Mouse (Mus musculus) ES-E14 (cell line): ENCODE measurements around the gene Col20a1.

Experiments
- CHD2 ChIP-seq: IDR thresholded peaks from 2 replicates; pipeline ENCODE4 v1.6.1; 2014; ENCODE audit warnings: mild to moderate bottlenecking, low read depth, low read length, inconsistent platforms
- HCFC1 ChIP-seq: IDR thresholded peaks from 2 replicates; pipeline ENCODE4 v1.6.1; 2012; ENCODE audit warnings: low read length, inconsistent platforms, borderline replicate concordance; ENCODE audit not compliant: insufficient read depth
- MAFK ChIP-seq: IDR thresholded peaks from 2 replicates; pipeline ENCODE4 v1.6.1; 2014; ENCODE audit warnings: mild to moderate bottlenecking, low read depth, low read length, inconsistent platforms; ENCODE audit not compliant: insufficient read depth
- ZC3H11A ChIP-seq: IDR thresholded peaks from 2 replicates; pipeline ENCODE4 v1.6.1; 2012; ENCODE audit warnings: low read depth, mild to moderate bottlenecking, inconsistent platforms, low read length, borderline replicate concordance

DNA sequence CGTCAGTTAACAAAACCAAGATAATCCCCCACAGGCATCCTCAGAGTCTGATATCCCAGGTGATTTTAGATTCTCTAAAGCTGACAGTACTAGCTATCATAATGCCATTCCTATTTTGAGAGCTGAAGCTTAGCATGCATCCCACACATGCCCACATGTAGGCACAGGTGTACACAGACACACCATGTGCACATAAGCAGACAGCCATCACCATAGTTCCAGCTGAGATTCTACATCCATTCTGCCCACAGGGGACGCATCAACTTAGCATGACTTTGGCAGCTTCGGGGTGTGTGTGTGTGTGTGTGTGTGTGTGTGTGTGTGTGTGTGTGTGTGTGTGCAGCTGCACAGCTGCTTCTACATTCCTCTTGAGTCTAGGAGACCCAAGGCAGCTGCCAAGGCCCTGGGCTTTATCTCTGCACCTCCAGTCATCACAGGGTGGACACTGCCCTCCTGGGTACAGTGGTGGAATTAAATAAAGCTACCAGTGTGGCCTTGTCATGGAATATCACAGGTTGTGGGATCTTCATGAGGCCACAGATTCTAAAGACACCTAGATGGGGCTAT lies 2.1 kb downstream of the Col20a1 start:
- TF ChIP-seq ZC3H11A (no peak), MAFK (no peak), CHD2 (no peak), HCFC1 (no peak)
